Mouse (Mus musculus) limb, embryonic 11.5 days (tissue): ENCODE data around the gene Zfp184. TPM values are rescaled to one million over a fixed set of nuclear protein-coding genes. Genes with fewer than 3 reads are reported as not detected.
A peak's percentile ranks its signal among the peaks of the same experiment; 100 is the strongest.

Experiments
- ATAC-seq: fragments of 200-750 bp; cut with Nextera tagmentation; 2 replicates; pipeline ENCODE4 v1.8.0; 2017; ENCODE audit warnings: low read depth; ENCODE audit not compliant: insufficient number of reproducible peaks, low FRiP score, low TSS enrichment
- DNase-seq: peaks from one replicate; pipeline ENCODE4 v3.0.0-alpha.2; 2015; ENCODE audit warnings: low spot score
- H3K27ac ChIP-seq: fragments of 300-500 bp; sonication (generic); replicated peaks from 2 replicates; pipeline ENCODE4 v1.5.1; 2014; ENCODE audit warnings: low read depth, mild to moderate bottlenecking, low read length
- H3K27me3 ChIP-seq: fragments of 300-500 bp; sonication (generic); 2 replicates; pipeline ENCODE4 v1.6.1; 2014; ENCODE audit warnings: mild to moderate bottlenecking, low read length, mixed read lengths; ENCODE audit not compliant: control insufficient read depth, insufficient read depth
- H3K36me3 ChIP-seq: fragments of 300-500 bp; sonication (generic); 2 replicates; pipeline ENCODE4 v1.6.1; 2014; ENCODE audit warnings: mild to moderate bottlenecking, low read length, moderate library complexity, mixed read lengths; ENCODE audit not compliant: control insufficient read depth, insufficient read depth
- H3K4me1 ChIP-seq: fragments of 300-500 bp; sonication (generic); 2 replicates; pipeline ENCODE4 v1.6.1; 2014; ENCODE audit warnings: low read length, mixed read lengths; ENCODE audit not compliant: control insufficient read depth, insufficient read depth
- H3K4me2 ChIP-seq: fragments of 300-500 bp; sonication (generic); 2 replicates; pipeline ENCODE4 v1.6.1; 2014; ENCODE audit warnings: low read depth, mild to moderate bottlenecking, moderate library complexity; ENCODE audit not compliant: severe bottlenecking
- H3K4me3 ChIP-seq: fragments of 300-500 bp; sonication (generic); 2 replicates; pipeline ENCODE4 v1.5.1; 2014; ENCODE audit warnings: low read depth, low read length
- H3K9ac ChIP-seq: fragments of 300-500 bp; sonication (generic); 2 replicates; pipeline ENCODE4 v1.6.1; 2014; ENCODE audit warnings: mild to moderate bottlenecking, low read length
- H3K9me3 ChIP-seq: fragments of 300-500 bp; sonication (generic); 2 replicates; pipeline ENCODE4 v1.6.1; 2016; ENCODE audit warnings: low read length; ENCODE audit not compliant: control insufficient read depth
- WGBS: fragments of 180-500 bp; shearing (Covaris S2); extraction: QIAGEN DNeasy Blood & Tissue Kit; methylation state at CpG from one replicate; pipeline ENCODE4 v1.1.7; 2014; 5-methylcytosine and 5-hydroxymethylcytosine counted together
- polyA plus RNA-seq: library from polyadenylated mRNA; unstranded; fragments of >200 nt; fragmentation: Nextera tagmentation; extraction: Ambion mirVana; gene quantifications from 2 replicates; pipeline ENCODE4 v1.2.1, GENCODE M21; 2014

Gene Zfp184
- polyA plus RNA-seq, 1 experiment from 2014 or later = 26.9 TPM

DNA sequence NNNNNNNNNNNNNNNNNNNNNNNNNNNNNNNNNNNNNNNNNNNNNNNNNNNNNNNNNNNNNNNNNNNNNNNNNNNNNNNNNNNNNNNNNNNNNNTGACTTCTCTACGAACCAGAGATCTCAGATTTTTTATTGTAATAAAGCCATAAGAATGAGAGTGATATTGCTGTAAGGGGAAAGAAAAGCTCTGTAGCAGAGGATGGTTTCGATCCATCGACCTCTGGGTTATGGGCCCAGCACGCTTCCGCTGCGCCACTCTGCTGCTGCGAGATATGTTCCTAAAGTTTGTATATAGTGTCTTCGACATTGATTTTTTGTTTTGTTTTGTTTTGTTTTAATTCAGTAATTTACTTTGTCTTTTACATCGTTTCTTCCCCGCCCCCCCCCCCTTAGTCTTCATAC, 13.9 kb upstream of the Zfp184 start:
- Histone ChIP-seq H3K4me3 (no peak overlapping the region), H3K4me2 (no peak overlapping the region), H3K9me3 (no peaks in the 10 kb centered on the region), H3K27me3 (no peaks in the 10 kb centered on the region), H3K4me1 (0 out of 2 replicates have a peak, but pooled peaks cover 4% of the 10 kb centered on the region), H3K9ac (no peak overlapping the region), H3K36me3 (no peaks in the 10 kb centered on the region), H3K27ac (no peak overlapping the region)
- 4% methylated on average over 10 of the region's 10 CpGs for WGBS
- no peak for ATAC-seq
- peak; percentile 63 for DNase-seq

DNA sequence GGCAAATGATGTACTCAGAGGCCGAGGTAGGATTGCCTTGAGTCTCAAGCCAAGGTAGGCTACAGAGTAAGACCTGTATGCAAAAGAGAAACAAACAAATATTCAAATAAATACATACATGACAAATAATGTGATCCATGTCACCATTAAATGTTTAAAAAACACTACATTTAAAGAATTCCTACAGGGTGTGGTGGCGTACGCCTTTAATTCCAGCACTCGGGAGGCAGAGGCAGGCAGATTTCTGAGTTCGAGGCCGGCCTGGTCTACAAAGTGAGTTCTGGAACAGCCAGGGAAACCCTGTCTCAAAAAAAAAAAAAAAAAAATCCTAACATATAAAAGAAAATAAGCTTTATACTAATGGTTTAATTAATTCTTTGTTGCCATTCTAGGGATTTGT, 13.2 kb upstream of the Zfp184 start:
- Histone ChIP-seq H3K36me3 (no peaks in the 10 kb centered on the region), H3K4me1 (0 out of 2 replicates have a peak, but pooled peaks cover 4% of the 10 kb centered on the region), H3K4me2 (no peak overlapping the region), H3K9ac (no peak overlapping the region), H3K27ac (no peak overlapping the region), H3K9me3 (no peaks in the 10 kb centered on the region), H3K4me3 (no peak overlapping the region), H3K27me3 (no peaks in the 10 kb centered on the region)
- DNase-seq (no peak), ATAC-seq (no peak)
- WGBS = 48% methylated on average over 6 of the region's 6 CpGs

GRCm38 (mm10) chr13:21933626-21934548, 11.0 kb upstream of the Zfp184 start:
- H3K9ac ChIP-seq = no peak overlapping the region
- DNase-seq (peak; percentile 67), ATAC-seq (no peak)
- H3K9me3 ChIP-seq = no peaks in the 10 kb centered on the region
- H3K4me2 ChIP-seq = peak overlapping the region; percentile 22; the same call in 1 of the 2 replicates
- H3K4me1 ChIP-seq = 0 out of 2 replicates have a peak, but pooled peaks cover 4% of the 10 kb centered on the region
- H3K27ac ChIP-seq = no peak overlapping the region
- H3K36me3 ChIP-seq = no peaks in the 10 kb centered on the region
- WGBS = 7% methylated on average over 28 of the region's 28 CpGs
- H3K27me3 ChIP-seq = no peaks in the 10 kb centered on the region
- peak overlapping the region; percentile 18 for H3K4me3 ChIP-seq

DNA sequence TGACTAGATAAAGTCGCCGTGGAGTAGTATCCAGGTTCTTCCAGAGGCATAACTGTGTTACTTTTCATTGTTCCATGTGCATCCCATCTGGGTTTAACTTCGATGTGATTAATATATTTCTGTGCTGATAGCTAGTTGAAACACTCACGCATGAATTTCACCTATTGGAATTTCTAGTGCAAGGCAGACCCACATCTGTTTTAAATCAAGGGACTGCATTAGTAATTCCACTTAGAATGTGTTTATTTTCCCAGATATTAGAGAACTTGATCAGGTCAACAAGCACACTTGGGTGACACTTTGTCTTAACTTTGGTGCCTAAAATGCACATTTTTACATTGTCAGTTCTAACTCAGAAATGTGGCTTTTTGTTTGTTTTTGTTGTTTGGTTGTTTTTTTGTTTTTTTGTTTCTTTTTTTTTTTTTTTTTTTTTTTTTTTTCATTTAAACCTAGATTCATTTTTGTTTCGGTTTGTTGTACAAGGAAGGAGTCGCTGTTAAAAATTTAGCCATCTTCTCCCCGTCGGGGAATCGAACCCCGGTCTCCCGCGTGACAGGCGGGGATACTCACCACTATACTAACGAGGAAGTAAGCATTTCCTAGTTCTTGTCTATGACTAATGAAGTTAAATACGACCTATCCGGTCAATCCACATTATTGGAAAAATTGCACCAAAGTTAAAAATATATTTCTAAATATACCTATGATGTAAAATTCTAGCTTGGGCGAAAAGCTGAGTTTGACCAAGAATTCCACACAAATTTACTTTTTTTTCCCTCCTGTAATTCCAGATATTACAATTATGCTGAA, 9.7 kb upstream of the Zfp184 start:
- 8% methylated on average over 17 of the region's 17 CpGs for WGBS
- DNase-seq (peak; percentile 87), ATAC-seq (no peak)

DNA sequence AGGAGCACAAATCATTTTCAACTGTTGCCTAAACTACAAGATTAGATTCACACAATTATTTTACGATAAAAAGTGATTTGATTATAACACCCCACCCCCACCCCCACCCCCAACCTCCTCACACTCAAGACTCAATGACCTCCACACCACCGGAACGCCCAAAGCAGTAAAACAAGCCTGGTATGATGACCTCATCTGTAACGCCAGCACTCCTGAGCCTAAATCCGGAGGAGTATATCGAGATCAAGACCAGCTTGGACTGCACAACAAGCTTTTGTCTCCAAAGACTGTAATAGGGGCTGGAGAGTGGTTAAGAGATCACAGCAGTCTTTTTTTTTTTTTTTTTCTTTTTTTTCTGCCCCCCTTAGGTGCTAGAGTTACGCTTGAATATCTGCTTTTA, 9.1 kb upstream of the Zfp184 start:
- Histone ChIP-seq H3K9me3 (no peaks in the 10 kb centered on the region), H3K9ac (no peak overlapping the region), H3K4me3 (no peak overlapping the region), H3K4me2 (peak overlapping the region; percentile 16; the same call in 1 of the 2 replicates), H3K27ac (no peak overlapping the region), H3K36me3 (no peaks in the 10 kb centered on the region), H3K4me1 (0 out of 2 replicates have a peak, but pooled peaks cover 4% of the 10 kb centered on the region), H3K27me3 (no peaks in the 10 kb centered on the region)
- WGBS = 2% methylated on average over 7 of the region's 7 CpGs
- ATAC-seq = no peak
- DNase-seq = peak; percentile 42

More for the DNA sequence above, 9.7 kb upstream of the Zfp184 start:
- no peak overlapping the region for H3K9ac ChIP-seq
- no peaks in the 10 kb centered on the region for H3K27me3 ChIP-seq
- 0 out of 2 replicates have a peak, but pooled peaks cover 4% of the 10 kb centered on the region for H3K4me1 ChIP-seq
- no peak overlapping the region for H3K27ac ChIP-seq
- no peaks in the 10 kb centered on the region for H3K36me3 ChIP-seq
- no peak overlapping the region for H3K4me3 ChIP-seq
- H3K9me3 ChIP-seq = no peaks in the 10 kb centered on the region
- H3K4me2 ChIP-seq = no peak overlapping the region

- H3K36me3 ChIP-seq = no peaks in the 10 kb centered on the region
- no peaks in the 10 kb centered on the region for H3K9me3 ChIP-seq
- under 1% methylated on average over 17 of the region's 17 CpGs for WGBS
- no peak overlapping the region; the same call in 1 of the 2 replicates for H3K4me3 ChIP-seq
- H3K9ac ChIP-seq = no peak overlapping the region
- H3K4me2 ChIP-seq = peak overlapping the region; percentile 32; the same call in 1 of the 2 replicates
- ATAC-seq (no peak), DNase-seq (peak; percentile 87)
- H3K4me1 ChIP-seq = 0 out of 2 replicates have a peak, but pooled peaks cover 4% of the 10 kb centered on the region
- H3K27ac ChIP-seq = no peak overlapping the region
- no peaks in the 10 kb centered on the region for H3K27me3 ChIP-seq
Observed at GRCm38 (mm10) chr13:21936968-21937367, 7.9 kb upstream of the Zfp184 start.

- no peaks in the 10 kb centered on the region for H3K27me3 ChIP-seq
- WGBS = 0% methylated on average over 19 of the region's 19 CpGs
- peak overlapping the region; percentile 35 for H3K4me3 ChIP-seq
- no peaks in the 10 kb centered on the region for H3K36me3 ChIP-seq
- H3K9me3 ChIP-seq = no peaks in the 10 kb centered on the region
- DNase-seq (peak; percentile 96), ATAC-seq (peak; percentile 79)
- no peak overlapping the region for H3K27ac ChIP-seq
- H3K4me2 ChIP-seq = peak overlapping the region; percentile 47
- H3K9ac ChIP-seq = no peak overlapping the region
- H3K4me1 ChIP-seq = no peaks in the 10 kb centered on the region
Observed at GRCm38 (mm10) chr13:21940213-21940612, 4.7 kb upstream of the Zfp184 start.

GRCm38 (mm10) chr13:21940811-21941321, 4.0 kb upstream of the Zfp184 start:
- ATAC-seq = peak; percentile 56; the same call in 1 of the 2 replicates

More at GRCm38 (mm10) chr13:21940811-21941321, 4.0 kb upstream of the Zfp184 start:
- H3K9ac ChIP-seq = no peak overlapping the region; the same call in 1 of the 2 replicates
- peak overlapping the region; percentile 35 for H3K4me3 ChIP-seq
- H3K27me3 ChIP-seq = no peaks in the 10 kb centered on the region
- peak; percentile 86 for DNase-seq
- H3K36me3 ChIP-seq = no peaks in the 10 kb centered on the region
- WGBS = under 1% methylated on average over 16 of the region's 16 CpGs
- H3K4me1 ChIP-seq = no peaks in the 10 kb centered on the region
- peak overlapping the region; percentile 47 for H3K4me2 ChIP-seq
- no peak overlapping the region for H3K27ac ChIP-seq
- H3K9me3 ChIP-seq = no peaks in the 10 kb centered on the region
